Mouse (Mus musculus) forebrain, postnatal 0 days (tissue): ENCODE measurements around the gene Otub2. TPM values are rescaled to one million over a fixed set of nuclear protein-coding genes. Genes with fewer than 3 reads are reported as not detected.
A peak's percentile ranks its signal among the peaks of the same experiment; 100 is the strongest.

Source experiments
- ATAC-seq: fragments of 200-750 bp; cut with Nextera tagmentation; 2 replicates; pipeline ENCODE4 v1.8.0; 2017; ENCODE audit warnings: mild to moderate bottlenecking, moderate library complexity
- DNase-seq: peaks from one replicate; pipeline ENCODE4 v3.0.0-alpha.2; 2015
- H3K27ac ChIP-seq: fragments of 300-500 bp; sonication (generic); 2 replicates; pipeline ENCODE4 v1.5.1; 2014; ENCODE audit warnings: low read depth, mild to moderate bottlenecking, antibody characterized with exemption, low read length, moderate library complexity, mixed read lengths
- H3K27me3 ChIP-seq: fragments of 300-500 bp; sonication (generic); 2 replicates; pipeline ENCODE4 v1.6.1; 2014; ENCODE audit warnings: mild to moderate bottlenecking, low read length, mixed read lengths; ENCODE audit not compliant: insufficient read depth
- H3K36me3 ChIP-seq: fragments of 300-500 bp; sonication (generic); 2 replicates; pipeline ENCODE4 v1.6.1; 2014; ENCODE audit warnings: mild to moderate bottlenecking, moderate library complexity; ENCODE audit not compliant: insufficient read depth
- H3K4me1 ChIP-seq: fragments of 300-500 bp; sonication (generic); 2 replicates; pipeline ENCODE4 v1.6.1; 2014; ENCODE audit warnings: antibody characterized with exemption; ENCODE audit not compliant: insufficient read depth
- H3K4me2 ChIP-seq: fragments of 300-500 bp; sonication (generic); 2 replicates; pipeline ENCODE4 v1.6.1; 2014; ENCODE audit warnings: low read depth, mild to moderate bottlenecking, moderate library complexity
- H3K4me3 ChIP-seq: fragments of 300-500 bp; sonication (generic); 2 replicates; pipeline ENCODE4 v1.5.1; 2014; ENCODE audit warnings: low read depth, low read length, mixed read lengths
- H3K9ac ChIP-seq: fragments of 300-500 bp; sonication (generic); 2 replicates; pipeline ENCODE4 v1.6.1; 2014; ENCODE audit warnings: mild to moderate bottlenecking
- H3K9me3 ChIP-seq: fragments of 300-500 bp; sonication (generic); 2 replicates; pipeline ENCODE4 v1.6.1; 2016; ENCODE audit warnings: low read length
- CTCF ChIP-seq: sonication (generic); IDR thresholded peaks from 2 replicates; pipeline ENCODE4 v1.5.1; 2016; ENCODE audit warnings: antibody characterized with exemption, control low read depth, low read depth
- WGBS: fragments of 180-500 bp; shearing (Covaris S2); extraction: QIAGEN DNeasy Blood & Tissue Kit; methylation state at CpG from one replicate; pipeline ENCODE4 v1.1.7; 2014; 5-methylcytosine and 5-hydroxymethylcytosine counted together
- polyA plus RNA-seq: library from polyadenylated mRNA; unstranded; fragments of >200 nt; fragmentation: Nextera tagmentation; extraction: Ambion mirVana; gene quantifications from 2 replicates; pipeline ENCODE4 v1.2.1, GENCODE M21; 2015
- total RNA-seq: library from RNA; depleted of rRNA; stranded (reverse); fragments of >200 nt; gene quantifications from 2 replicates; pipeline ENCODE4 v1.2.3, GENCODE M21; 2014

The Otub2 gene
- total and polyA plus RNA-seq, 2 experiments from 2014 or later, result 21.3 to 26.5 TPM

DNA sequence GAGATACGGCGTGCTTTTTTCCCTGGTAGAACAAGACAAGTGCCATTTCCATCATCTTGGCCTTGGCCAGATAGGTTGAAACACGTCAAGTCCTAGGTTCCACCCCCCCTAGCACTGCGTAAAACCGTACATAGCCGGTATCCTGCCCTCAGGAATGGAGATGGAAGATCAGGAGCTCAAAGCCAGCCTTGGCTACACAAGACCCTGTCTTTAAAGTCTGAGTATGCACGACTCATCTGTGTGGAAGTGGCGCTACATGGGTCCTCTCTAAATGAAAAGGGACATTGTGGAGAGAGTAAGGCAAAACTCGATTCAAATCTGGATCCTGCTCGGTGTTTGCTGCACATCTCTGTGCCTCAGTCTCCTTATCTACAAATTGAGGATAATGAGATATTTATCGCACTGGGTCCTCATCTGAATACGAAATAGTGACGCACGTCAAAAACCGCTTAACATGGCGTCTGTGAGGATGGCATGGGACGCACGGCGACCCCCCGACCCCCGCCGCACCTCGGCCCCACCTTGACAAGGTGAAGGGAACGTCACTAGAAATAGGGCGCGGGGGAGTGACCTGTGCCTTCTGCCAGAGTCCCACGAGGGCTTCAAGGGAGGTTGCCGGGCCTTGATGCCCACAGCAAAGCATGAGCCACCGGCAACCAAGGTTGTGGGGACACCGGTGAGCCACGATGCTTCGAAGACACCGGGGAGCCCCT lies 36.7 kb downstream of the Otub2 start:
- DNase-seq, result peak; percentile 34
- peak overlapping the region; percentile 87 for H3K27ac ChIP-seq

DNA sequence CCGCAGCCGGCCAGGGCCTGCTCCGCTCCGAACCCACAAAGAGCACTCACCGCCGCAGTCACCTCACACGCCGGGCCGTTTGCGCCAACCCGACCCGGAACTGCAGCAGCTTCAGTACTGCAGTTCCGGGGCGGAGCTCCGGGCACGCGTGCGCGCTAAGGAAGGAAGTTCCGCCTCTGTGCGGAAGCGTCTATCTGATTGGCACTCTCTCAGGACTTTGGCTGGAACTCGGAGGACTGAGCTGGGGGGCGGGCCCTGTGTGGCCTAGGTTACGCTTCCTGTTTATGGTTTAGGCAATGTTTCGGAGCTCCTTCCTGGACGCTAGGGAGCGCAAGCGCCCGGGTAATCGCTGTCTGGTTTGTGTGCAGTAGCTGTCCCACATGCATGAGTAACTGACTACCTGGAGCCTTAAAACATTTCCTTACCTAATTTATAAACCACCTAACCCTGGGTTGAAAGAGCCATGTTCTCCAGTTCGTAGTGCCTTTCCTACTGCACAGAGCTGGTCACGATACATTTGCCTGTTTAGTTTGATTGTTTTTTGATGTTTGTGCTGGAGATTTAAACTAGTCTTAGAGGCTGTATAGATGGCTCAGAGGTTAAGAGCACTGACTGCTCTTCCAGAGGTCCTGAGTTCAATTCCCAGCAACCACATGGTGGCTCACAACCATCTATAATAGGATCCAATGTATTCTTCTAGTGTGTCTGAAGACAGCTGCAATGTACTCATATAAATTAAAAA lies 37.4 kb downstream of the Otub2 start, which contains the start of gene Ddx24:
Ddx24 (minus strand) TSS at position 102 of the 742 bp plus-strand sequence.
- H3K4me2 ChIP-seq, result peak within 1 kb of the TSS; percentile 85
- H3K4me3 ChIP-seq, result peak within 1 kb of the TSS; percentile 86
- TF ChIP-seq CTCF, result peak; percentile 83
- peak within 1 kb of the TSS; percentile 87 for H3K27ac ChIP-seq
- H3K9me3 ChIP-seq, result no peaks in the 10 kb centered on the region
- H3K9ac ChIP-seq, result peak within 1 kb of the TSS; percentile 93
- no peaks in the 10 kb centered on the region for H3K27me3 ChIP-seq
- H3K36me3 ChIP-seq, result peaks cover 7% of the 10 kb centered on the region
- WGBS, result 2% methylated on average over 33 of the region's 33 CpGs
- DNase-seq (peak; percentile 98), ATAC-seq (peak; percentile 100)
- H3K4me1 ChIP-seq, result peaks cover 24% of the 10 kb centered on the region

More for the DNA sequence above, 36.7 kb downstream of the Otub2 start:
- Histone ChIP-seq H3K4me3 (peak overlapping the region; percentile 86), H3K4me2 (peak overlapping the region; percentile 85), H3K27me3 (no peaks in the 10 kb centered on the region), H3K36me3 (peaks cover 7% of the 10 kb centered on the region), H3K9ac (peak overlapping the region; percentile 93), H3K9me3 (no peaks in the 10 kb centered on the region), H3K4me1 (peaks cover 24% of the 10 kb centered on the region)
- peak; percentile 21 for ATAC-seq
- WGBS, result 10% methylated on average over 33 of the region's 33 CpGs
- TF ChIP-seq CTCF, result no peak

DNA sequence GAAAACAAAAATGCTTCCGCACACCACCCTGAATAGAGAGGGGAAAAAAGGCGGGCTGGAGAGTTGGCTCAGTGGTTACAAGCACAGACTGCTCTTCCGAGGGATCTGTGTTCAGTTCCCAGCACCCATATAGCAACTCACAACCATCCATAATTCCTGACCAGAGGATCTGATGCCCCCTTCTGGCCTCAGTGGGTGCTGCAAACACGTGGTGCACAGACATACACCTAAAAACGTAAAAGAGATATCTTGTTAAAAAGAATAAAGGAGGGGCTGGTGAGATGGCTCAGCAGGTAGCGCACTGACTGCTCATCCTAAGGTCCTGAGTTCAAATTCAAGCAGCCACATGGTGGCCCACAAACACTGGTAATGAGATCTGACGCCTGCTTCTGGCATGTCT lies 38.2 kb downstream of the Otub2 start:
- H3K27me3 ChIP-seq, result no peaks in the 10 kb centered on the region
- H3K36me3 ChIP-seq, result peaks cover 7% of the 10 kb centered on the region
- no peaks in the 10 kb centered on the region for H3K9me3 ChIP-seq
- H3K27ac ChIP-seq, result no peak overlapping the region
- ATAC-seq (no peak), DNase-seq (no peak)
- no peak overlapping the region for H3K4me3 ChIP-seq
- TF ChIP-seq CTCF, result peak; percentile 37
- H3K4me1 ChIP-seq, result peaks cover 17% of the 10 kb centered on the region
- WGBS, result 92% methylated on average over 7 of the region's 7 CpGs
- H3K4me2 ChIP-seq, result no peak overlapping the region
- no peak overlapping the region for H3K9ac ChIP-seq

DNA sequence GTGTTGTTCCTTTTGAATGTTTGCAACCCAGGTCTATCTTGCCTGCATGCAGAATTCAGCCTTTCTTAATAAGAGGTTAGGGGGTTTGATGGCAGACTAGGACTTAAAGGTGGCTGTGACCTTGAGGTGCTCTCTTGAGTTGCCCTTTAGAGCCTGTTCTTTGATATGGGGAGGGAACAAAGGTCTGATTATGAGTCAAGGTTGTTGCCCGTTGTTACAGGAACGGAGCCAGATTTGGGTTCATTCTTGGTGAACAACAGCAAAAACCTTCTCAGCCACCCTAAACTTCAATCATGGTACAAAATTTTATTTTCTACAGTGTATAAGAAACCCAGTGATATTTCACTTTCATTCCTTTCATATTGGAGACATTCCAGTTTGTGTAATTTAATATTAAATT lies 44.9 kb downstream of the Otub2 start:
- DNase-seq, result no peak
- ATAC-seq, result no peak
- Histone ChIP-seq H3K4me3 (no peak overlapping the region), H3K9ac (no peak overlapping the region), H3K27ac (no peak overlapping the region), H3K36me3 (no peaks in the 10 kb centered on the region), H3K4me1 (no peaks in the 10 kb centered on the region), H3K27me3 (no peaks in the 10 kb centered on the region), H3K9me3 (no peaks in the 10 kb centered on the region), H3K4me2 (no peak overlapping the region)
- WGBS, result 81% methylated on average over 2 of the region's 2 CpGs
- TF ChIP-seq CTCF, result no peak

DNA sequence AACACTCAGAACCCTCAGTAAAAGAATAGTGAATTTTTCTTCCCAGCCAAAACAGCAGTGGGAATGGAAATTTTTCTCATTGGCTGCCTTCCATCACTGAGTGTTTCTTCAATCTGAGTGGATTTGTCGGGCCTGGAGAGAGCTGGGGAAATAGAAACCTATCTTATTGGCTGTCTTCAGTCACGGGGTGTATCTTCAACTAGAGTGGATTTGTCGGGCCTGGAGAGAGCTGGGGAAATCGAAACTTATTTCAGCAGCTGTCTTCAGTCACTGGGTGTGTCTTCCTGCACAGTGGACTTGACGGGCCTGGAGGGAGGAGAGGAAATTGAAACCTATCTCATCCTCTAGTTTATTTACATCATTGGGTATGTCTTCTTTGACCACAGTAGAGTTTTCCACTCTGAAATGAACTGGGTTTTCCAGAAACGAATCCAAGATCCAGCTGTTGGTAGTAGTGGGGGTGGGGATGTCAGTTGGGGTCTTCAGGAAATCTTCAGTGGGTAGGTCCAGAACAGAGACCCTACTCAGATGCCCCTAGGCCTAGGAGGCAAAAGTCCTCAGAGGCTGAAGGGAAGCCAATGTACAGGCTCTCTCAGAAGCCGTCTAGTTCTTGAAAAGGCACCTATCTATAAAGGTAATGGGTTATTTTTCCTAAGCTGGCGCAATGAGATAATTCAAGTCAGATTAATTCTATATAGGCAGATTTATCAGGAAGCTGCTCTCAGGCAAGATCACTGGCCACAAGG lies 45.7 kb downstream of the Otub2 start, which contains the start of gene Ifi27:
Ifi27 (plus strand) TSS at position 226 of the 746 bp plus-strand sequence.
- Histone ChIP-seq H3K27me3 (no peaks in the 10 kb centered on the region), H3K4me2 (no peak within 1 kb of the TSS), H3K4me3 (no peak within 1 kb of the TSS), H3K9me3 (no peaks in the 10 kb centered on the region), H3K4me1 (no peaks in the 10 kb centered on the region), H3K9ac (no peak within 1 kb of the TSS), H3K36me3 (no peaks in the 10 kb centered on the region), H3K27ac (no peak within 1 kb of the TSS)
- peak; percentile 69; the same call in 1 of the 2 replicates for ATAC-seq
- no peak for TF ChIP-seq CTCF
- peak; percentile 14 for DNase-seq
- WGBS, result 73% methylated on average over 8 of the region's 8 CpGs

DNA sequence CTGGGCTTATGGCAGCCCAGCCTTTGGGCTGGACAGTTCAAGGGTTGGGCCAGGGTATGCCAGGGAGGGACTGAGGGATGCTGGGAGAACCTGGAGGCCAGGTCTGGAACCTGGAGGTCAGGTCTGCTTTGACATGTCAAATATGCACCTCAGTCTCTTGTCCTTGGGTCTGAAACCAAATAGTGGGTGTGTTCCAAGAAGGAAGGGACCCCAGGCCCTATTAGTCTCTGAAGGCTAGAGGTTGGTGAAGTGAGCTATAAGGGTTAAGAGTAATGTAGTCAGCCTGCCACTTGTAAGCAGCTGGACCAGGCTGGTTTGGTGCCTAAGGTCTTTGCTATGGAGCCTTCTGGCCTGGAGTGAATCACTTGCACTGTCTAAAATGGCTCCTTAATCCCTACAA lies 46.4 kb downstream of the Otub2 start:
- Histone ChIP-seq H3K27me3 (no peaks in the 10 kb centered on the region), H3K36me3 (no peaks in the 10 kb centered on the region), H3K4me3 (no peak overlapping the region), H3K4me1 (no peaks in the 10 kb centered on the region), H3K9me3 (no peaks in the 10 kb centered on the region), H3K9ac (no peak overlapping the region), H3K4me2 (no peak overlapping the region), H3K27ac (no peak overlapping the region)
- ATAC-seq, result no peak
- DNase-seq, result no peak
- no peak for TF ChIP-seq CTCF
